ENCODE assay signal across 32 mouse cellular contexts in the genomic region with DNA sequence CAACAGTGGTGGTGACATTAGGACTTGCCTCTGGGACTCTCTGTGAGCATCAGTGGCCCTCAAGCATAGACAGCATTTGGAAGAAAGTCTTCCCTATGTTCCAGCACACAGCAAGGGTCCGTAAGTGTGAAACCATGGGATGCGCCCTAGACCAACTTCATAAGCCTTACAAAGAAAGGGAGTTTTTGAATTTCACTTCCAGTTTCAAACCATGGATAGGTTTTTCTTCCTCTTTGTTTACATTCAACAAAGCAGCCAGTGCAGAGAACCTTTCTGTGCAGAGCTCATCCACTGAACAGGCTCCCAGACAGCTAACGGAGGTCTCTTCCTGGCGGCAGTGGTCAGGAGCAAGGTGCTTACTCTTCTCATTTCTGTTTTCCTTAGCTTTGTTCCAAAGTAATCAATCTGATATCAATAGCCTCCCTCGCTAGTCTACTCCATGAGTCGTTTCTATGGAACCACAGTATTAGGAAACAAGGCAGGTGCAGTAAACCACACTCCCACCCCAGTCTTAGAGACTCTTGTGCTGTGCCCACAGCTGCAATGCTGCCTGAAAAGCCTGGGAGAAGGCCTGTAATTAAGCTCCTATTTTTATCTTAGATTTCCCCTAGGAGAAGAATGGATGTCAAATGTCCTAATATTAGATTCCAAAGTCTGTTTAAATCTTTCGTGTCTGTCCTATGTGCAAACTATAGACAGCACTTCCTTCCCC. TPM values are rescaled to one million over a fixed set of nuclear protein-coding genes. Genes with fewer than 3 reads are reported as not detected.
DNase-seq lines count a peak whose midpoint lies in the region; ATAC-seq lines count a peak whose summit lies in the region.
"Had no signal": no experiment of that assay in that cellular context is flagged by ENCODE, and none has a peak within 500 bp of the region (broad histone marks: within the 10 kb centered on the region; RNA-seq: fewer than 3 reads in every experiment).

No protein-coding gene starts in this region.

- H3K27me3 ChIP-seq in forebrain, embryonic 15.5 days, result no peaks in the 10 kb centered on the region
- no peaks in the 10 kb centered on the region for H3K27me3 ChIP-seq in forebrain, embryonic 12.5 days
- H3K27me3 ChIP-seq: heart, embryonic 15.5 days; intestine, embryonic 15.5 days; liver, embryonic 12.5 days had no signal

- DNase-seq in brain, adult 2 months (ENCODE audit: low read depth, low spot score), result peak; percentile 77
- DNase-seq in fibroblast of lung, adult 2 months (ENCODE audit: low read depth), result peak; percentile 10
- DNase-seq in c-Kit-positive CD71-positive TER-119-positive erythroid progenitor cells, embryonic 14.5 days (ENCODE audit: low spot score), result no peak
- no peak for DNase-seq in thymus, postnatal 14 days
- DNase-seq: adrenal gland, adult 2 months; adrenal gland, postnatal 36 days; cerebellum, adult 11 months; cerebellum, adult 9-10 months; gastrocnemius, adult 2 months; kidney, adult 8-10 months; kidney, postnatal 4 days; layer of hippocampus, postnatal 36 days; left cerebral cortex, postnatal 4 days; liver, postnatal 0 days; right cerebral cortex, adult 18-20 months; spleen, adult 18-20 months; thymus, adult 18-20 months; thymus, postnatal 36 days had no signal

- no peaks in the 10 kb centered on the region for H3K36me3 ChIP-seq in forebrain, embryonic 15.5 days
- H3K36me3 ChIP-seq in forebrain, embryonic 12.5 days (replicated peaks), result no peaks in the 10 kb centered on the region
- H3K36me3 ChIP-seq: heart, embryonic 10.5 days; heart, embryonic 15.5 days; intestine, embryonic 15.5 days; liver, embryonic 12.5 days; midbrain, embryonic 10.5 days had no signal

- no peaks in the 10 kb centered on the region for H3K9me3 ChIP-seq in forebrain, embryonic 15.5 days
- no peaks in the 10 kb centered on the region for H3K9me3 ChIP-seq in forebrain, embryonic 12.5 days
- H3K9me3 ChIP-seq: heart, embryonic 15.5 days; intestine, embryonic 15.5 days; liver, embryonic 12.5 days; midbrain, embryonic 10.5 days had no signal

- no peak overlapping the region for H3K4me3 ChIP-seq in forebrain, embryonic 15.5 days
- no peak overlapping the region for H3K4me3 ChIP-seq in forebrain, embryonic 12.5 days (replicated peaks)
- H3K4me3 ChIP-seq: gastrocnemius, adult 2 months; heart, embryonic 10.5 days; heart, embryonic 15.5 days; intestine, embryonic 15.5 days; liver, embryonic 12.5 days; midbrain, embryonic 10.5 days had no signal

- H3K4me2 ChIP-seq in forebrain, embryonic 15.5 days (replicated peaks), result no peak overlapping the region
- no peak overlapping the region for H3K4me2 ChIP-seq in forebrain, embryonic 12.5 days
- H3K4me2 ChIP-seq: heart, embryonic 15.5 days; intestine, embryonic 15.5 days; liver, embryonic 12.5 days had no signal

- no peak overlapping the region for H3K9ac ChIP-seq in forebrain, embryonic 15.5 days (replicated peaks)
- no peak overlapping the region for H3K9ac ChIP-seq in forebrain, embryonic 12.5 days
- H3K9ac ChIP-seq: heart, embryonic 15.5 days; intestine, embryonic 15.5 days; liver, embryonic 12.5 days; liver, postnatal 0 days had no signal

- ATAC-seq in forebrain, embryonic 15.5 days (replicated peaks), result peak; percentile 89
- ATAC-seq in forebrain, embryonic 12.5 days (ENCODE audit: low FRiP score), result no peak
- ATAC-seq in megakaryocyte progenitor cell, adult 5-6 weeks (replicated peaks; ENCODE audit: poor library complexity), result peak; percentile 75
- ATAC-seq: activated CD4-positive, CD25-positive, alpha-beta regulatory T cell, adult 4 months; CD4-positive, CD25-positive, alpha-beta regulatory T cell, adult 4 months; hindbrain, embryonic 16.5 days; intestine, embryonic 15.5 days; liver, embryonic 12.5 days; liver, postnatal 0 days; midbrain, embryonic 16.5 days had no signal

- peak overlapping the region; percentile 41 for H3K27ac ChIP-seq in forebrain, embryonic 15.5 days (replicated peaks)
- no peak overlapping the region for H3K27ac ChIP-seq in forebrain, embryonic 12.5 days
- H3K27ac ChIP-seq: gastrocnemius, adult 2 months; heart, embryonic 10.5 days; heart, embryonic 15.5 days; intestine, embryonic 15.5 days; kidney, postnatal 0 days; liver, embryonic 12.5 days; macrophage; midbrain, embryonic 10.5 days had no signal

- WGBS in forebrain, embryonic 15.5 days, result 74% methylated on average over 7 of the region's 7 CpGs
- WGBS in forebrain, embryonic 12.5 days, result 79% methylated on average over 7 of the region's 7 CpGs

- no peaks in the 10 kb centered on the region for H3K4me1 ChIP-seq in forebrain, embryonic 15.5 days
- no peaks in the 10 kb centered on the region for H3K4me1 ChIP-seq in forebrain, embryonic 12.5 days
- H3K4me1 ChIP-seq: heart, embryonic 10.5 days; heart, embryonic 15.5 days; intestine, embryonic 15.5 days; liver, embryonic 12.5 days; midbrain, embryonic 10.5 days had no signal

RNA-seq across cellular contexts. Expression of a gene that starts 22.9 kb away (rescaled TPM):
- 41.9 and 47.8 TPM in 2 replicates for polyA plus RNA-seq in forebrain, embryonic 15.5 days (2015; fragmentation: Nextera tagmentation; extraction: Ambion mirVana)
- polyA plus RNA-seq in forebrain, embryonic 12.5 days (2016; fragmentation: Nextera tagmentation; extraction: Ambion mirVana), result 42.7 and 50.5 TPM in 2 replicates
- total RNA-seq in megakaryocyte progenitor cell, adult 5-6 weeks (2015), result 7.0 and 9.0 TPM in 2 replicates
- total RNA-seq in megakaryocyte progenitor cell, adult 5-6 weeks (2017), result 6.9 and 7.0 TPM in 2 replicates

Comparison
In these comparisons a context has a peak if more than half of its experiments do, and no peak if none do; other contexts are left out.
1. DNase-seq: peak in brain, adult 2 months (single experiment) and fibroblast of lung, adult 2 months (single experiment); none in c-Kit-positive CD71-positive TER-119-positive erythroid progenitor cells, embryonic 14.5 days (single experiment) and thymus, postnatal 14 days (single experiment).